Mouse (Mus musculus): ENCODE measurements at regions not wholly inside any gene's neighbourhood (a gene's known extent, or its start where the extent isn't known, plus 50 kb on each side); places are given as distances from the start of the nearest gene placed in this dataset.

GRCm38 (mm10) chr14:102663240-102663639 is 319.2 kb downstream of the Kctd12 start:
- DNase-seq (ENCODE audit: low read depth, low spot score): no peak

DNA sequence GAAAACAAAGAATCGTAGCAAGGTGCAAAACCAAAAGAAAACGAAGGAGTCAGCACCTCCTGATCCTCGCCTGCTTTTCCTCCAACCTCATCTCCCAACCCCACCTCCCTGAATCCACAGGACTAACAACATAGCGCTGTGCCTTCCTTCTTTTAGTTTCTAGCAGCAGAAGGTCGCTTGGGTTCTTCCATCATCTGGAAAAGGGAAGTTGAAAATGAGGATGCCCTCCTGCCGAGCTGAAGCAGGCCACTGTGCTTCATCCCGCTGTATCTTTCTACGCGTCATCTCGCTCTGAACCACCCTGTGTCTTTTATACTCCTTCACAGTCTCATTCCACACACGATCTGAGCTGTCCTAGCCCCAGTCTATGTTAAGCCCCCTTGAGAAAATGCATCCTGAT is 322.1 kb downstream of the Kctd12 start:
- no peak for DNase-seq (ENCODE audit: low read depth, low spot score)

- DNase-seq (ENCODE audit: low read depth, low spot score): no peak
Observed at GRCm38 (mm10) chr14:102656235-102656634, 326.2 kb downstream of the Kctd12 start.

- no peak for DNase-seq (ENCODE audit: low read depth, low spot score)
Observed at GRCm38 (mm10) chr14:102629601-102630000, 352.8 kb downstream of the Kctd12 start.

DNA sequence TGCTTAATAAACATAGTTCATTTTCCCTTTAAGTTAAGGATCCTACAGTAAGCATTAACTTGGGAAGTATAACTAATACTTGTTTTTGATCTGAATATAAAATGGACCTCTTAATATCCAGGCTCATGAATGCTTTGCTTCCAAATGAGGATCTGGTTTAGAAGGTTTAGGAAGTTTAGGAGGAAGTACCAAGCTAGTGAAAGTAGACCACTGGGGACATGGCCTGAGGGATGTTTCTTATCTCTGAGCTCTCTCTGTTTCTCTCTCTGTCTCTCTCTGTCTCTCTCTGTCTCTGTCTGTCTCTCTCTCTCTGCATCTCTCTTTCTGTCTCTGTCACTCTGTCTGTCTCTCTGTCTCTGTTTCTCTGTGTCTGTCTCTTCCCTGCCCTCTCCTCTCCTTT is 360.9 kb downstream of the Kctd12 start:
- no peak for DNase-seq (ENCODE audit: low read depth, low spot score)

- no peak for DNase-seq (ENCODE audit: low read depth, low spot score)
Observed at GRCm38 (mm10) chr14:102619056-102619455, 363.4 kb downstream of the Kctd12 start.

GRCm38 (mm10) chr14:102615588-102616309 is 366.7 kb downstream of the Kctd12 start:
- no peak for DNase-seq (ENCODE audit: low read depth, low spot score)

DNA sequence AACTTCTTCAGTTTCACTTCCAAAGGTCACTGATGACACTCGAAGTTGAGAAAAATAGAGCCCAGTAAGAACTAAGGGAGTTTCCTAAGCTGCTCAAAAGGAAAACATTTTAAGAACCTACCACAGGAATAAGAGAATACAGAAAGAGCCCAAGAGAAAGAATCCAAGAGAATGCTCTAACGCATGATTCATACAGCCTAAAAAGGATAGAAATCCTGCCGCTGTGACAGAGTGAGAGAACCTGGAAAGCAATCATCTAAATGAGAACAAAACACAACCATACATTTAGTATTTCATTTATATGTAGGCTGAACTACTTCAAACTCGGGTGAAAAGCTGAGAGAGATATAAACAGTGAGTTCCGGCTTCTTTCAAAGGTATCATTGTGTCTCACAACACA is 376.4 kb downstream of the Kctd12 start:
- no peak for DNase-seq (ENCODE audit: low read depth, low spot score)

DNA sequence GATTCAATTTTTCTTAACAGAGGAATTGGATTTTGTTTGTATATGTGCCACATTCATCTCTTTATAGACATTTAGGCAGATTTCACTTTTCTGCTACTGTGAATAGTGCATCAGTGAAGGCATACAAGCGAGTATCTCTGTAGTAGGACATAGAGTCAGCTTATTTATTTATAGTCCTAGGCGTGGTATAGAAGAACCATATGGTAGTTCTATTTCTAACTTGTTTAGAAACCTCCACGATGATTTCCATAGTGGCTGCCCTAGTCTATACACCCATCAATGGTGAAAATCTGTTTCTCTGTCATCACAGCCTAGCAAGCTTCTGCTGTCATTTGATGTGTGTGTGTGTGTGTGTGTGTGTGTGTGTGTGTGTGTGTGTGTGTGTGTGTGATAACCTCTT is 387.6 kb downstream of the Kctd12 start:
- DNase-seq (ENCODE audit: low read depth, low spot score): no peak

- DNase-seq (ENCODE audit: low read depth, low spot score): no peak
Observed at GRCm38 (mm10) chr14:102553781-102554180, 428.7 kb downstream of the Kctd12 start.

DNA sequence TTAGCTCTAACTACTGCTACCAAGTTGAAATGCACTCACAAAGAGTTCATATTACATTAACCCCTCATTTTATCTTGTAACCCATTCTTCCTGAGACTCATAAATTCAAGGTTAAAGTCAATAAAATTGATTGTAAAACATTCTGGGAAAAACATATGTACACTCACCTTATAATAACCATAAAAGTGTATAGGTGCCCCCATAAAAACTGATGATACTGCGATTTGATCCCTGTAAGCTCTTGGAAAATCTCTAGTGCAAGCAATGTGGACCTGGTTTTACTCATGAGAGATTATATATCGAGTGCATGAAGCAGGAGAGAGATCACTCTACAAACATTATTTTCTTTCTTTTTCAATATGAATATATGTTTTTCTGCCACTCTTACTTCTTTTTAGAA is 429.8 kb downstream of the Kctd12 start:
- DNase-seq (ENCODE audit: low read depth, low spot score): no peak

DNA sequence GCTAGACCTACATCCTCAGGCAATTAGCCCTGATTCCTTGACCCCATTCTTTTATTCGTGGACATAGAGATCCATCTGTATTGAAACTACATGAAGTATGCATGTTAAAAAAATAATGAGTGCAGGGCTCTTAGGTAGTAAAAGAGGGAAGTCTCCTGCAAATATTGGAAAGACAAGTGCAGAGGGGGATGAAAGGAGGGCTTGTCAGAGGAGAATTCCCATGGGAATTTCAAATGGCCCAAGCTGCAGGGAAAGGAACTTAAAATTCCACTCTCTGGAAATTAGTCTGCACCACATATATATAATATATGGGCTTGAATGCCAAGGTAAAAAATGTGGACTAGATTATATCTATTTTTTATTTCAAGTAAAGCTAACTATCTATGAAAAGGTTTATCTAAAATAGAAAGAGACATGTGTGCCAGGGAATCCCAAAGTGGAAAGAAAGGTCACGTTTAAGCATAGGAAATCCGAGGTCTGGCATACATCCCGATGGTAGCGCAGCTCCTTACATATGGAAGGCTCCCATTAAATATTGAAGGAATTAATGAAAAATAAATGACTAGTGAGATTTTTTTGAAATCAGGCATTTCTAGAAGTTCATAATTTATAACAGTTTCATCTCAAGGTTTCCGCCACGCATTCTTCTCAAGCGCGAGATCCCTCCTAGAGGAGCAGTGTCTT is 457.4 kb downstream of the Kctd12 start:
- DNase-seq (ENCODE audit: low read depth, low spot score): no peak

DNA sequence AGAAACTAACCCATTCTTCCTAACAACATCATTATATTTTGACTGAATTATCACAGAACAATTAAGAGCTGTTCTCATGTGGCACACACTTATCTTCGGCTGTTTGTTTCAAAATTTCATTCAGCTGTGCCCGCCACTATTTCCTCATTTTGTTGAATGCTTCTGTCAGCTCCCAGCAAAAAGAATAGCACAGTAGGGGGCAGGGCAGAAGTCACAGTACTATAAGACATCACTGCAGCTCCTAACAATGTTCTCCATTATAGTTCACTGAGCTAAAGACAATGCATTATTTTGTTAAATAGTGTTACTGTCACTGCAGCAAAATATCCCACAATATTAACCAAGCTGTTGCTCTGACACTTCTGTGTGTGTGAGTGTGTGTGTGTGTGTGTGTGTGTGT is 465.7 kb downstream of the Kctd12 start:
- DNase-seq (ENCODE audit: low read depth, low spot score): no peak

DNA sequence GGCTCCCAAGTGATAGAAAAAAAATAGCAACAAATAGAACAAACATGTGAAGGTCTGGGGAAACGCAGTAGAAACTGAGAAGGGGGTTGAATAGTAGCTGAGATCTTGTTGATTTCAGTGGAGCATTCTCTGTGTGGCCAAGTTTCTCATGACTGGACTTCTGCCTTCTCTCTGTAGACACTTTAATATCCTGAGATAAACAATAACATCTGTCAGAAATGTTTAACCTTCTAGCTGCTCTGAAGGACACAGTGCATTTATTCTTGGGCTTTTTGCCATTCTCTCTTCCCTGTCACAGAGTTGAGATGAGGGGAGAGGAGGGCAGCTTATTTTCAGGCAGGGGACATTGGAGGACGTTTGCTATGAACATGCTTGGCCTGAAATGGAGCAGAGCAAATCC is 467.9 kb downstream of the Kctd12 start:
- DNase-seq (ENCODE audit: low read depth, low spot score): no peak

DNA sequence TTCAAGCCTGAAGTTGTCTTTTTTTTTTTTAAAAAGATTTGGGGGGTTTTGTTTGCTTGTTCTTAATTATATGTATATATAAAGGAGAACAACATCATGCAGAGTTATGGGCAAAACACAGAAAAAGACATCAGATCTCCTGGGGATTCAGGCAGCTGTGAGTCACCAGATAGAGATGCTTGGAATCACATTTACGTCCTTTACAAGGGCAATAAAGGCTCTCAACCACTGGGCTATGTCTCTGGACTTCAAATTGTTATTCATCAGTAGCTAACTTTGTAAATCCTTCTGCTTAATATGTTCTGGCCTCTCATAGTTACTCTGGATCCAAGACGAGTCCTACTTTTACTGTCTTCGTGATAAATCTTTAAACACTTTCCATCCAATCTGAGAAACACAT is 469.8 kb downstream of the Kctd12 start:
- no peak for DNase-seq (ENCODE audit: low read depth, low spot score)

DNA sequence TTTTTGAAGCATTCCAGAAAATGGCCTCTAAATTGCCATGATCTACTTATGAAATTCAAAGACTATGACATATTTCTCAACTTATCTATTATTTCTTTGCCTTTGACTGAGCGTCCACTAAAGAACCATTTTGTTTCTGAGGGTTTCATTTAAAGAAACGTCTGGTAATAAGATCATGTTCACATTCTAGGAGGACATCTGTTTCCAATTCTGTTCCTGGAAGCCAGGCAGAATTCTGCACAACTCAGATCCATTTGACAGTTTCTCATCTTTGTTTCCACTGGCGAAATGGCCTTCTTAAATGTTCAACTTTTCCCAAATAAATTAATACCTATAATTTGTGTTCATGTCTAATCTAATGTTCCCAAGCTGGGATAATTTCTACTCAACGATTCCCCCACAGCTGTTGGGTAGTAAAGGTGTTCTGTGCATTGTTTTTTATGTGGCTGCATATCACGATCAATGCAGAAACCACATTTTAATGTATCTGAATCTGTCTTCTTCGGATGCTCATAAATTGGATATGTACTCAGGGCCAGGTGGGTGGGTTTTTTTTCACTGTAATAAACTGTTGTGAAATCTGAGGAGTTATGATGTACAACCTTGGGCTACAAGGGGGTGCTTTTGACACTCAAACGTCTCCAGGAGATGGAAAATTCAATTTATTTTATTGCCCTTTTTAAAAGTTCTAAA is 470.6 kb downstream of the Kctd12 start:
- no peak for DNase-seq (ENCODE audit: low read depth, low spot score)

- DNase-seq (ENCODE audit: low read depth, low spot score): peak; percentile 5
Observed at GRCm38 (mm10) chr14:102510387-102510786, 472.1 kb downstream of the Kctd12 start.

DNA sequence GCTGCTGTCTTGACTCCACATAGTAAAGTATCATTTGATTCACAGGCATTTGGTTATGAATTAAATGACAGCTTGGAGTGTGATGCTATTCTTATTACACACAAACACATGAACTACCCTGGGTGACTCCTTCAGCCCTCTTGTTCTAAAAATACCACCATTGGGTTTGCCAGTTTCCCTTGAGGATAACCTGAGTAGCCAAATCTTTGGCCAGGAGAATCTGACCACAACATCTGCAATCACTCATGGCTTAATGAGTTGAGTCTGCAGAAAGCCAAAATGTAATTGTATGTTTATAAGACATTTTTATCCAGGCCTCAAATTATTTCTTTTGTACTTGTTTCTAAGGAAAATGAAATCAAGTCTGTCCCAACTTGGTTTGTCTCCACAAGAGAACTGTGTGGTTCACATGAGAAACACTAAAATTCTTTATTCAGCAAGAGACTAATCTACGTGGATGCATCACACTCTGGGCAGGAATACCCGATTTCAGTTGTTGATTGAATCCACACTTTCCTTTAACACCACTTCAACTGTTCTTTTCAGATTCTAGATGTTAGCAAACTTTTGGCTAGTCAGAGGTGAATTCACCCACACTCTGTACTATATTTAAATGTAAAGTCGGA is 476.6 kb downstream of the Kctd12 start:
- no peak for DNase-seq (ENCODE audit: low read depth, low spot score)

GRCm38 (mm10) chr14:102497179-102497578 is 485.3 kb downstream of the Kctd12 start:
- DNase-seq (ENCODE audit: low read depth, low spot score): no peak

GRCm38 (mm10) chr14:102492376-102492775 is 490.1 kb downstream of the Kctd12 start:
- DNase-seq (ENCODE audit: low read depth, low spot score): no peak

- no peak for DNase-seq (ENCODE audit: low read depth, low spot score)
Observed at GRCm38 (mm10) chr14:102491205-102491604, 491.2 kb downstream of the Kctd12 start.

DNA sequence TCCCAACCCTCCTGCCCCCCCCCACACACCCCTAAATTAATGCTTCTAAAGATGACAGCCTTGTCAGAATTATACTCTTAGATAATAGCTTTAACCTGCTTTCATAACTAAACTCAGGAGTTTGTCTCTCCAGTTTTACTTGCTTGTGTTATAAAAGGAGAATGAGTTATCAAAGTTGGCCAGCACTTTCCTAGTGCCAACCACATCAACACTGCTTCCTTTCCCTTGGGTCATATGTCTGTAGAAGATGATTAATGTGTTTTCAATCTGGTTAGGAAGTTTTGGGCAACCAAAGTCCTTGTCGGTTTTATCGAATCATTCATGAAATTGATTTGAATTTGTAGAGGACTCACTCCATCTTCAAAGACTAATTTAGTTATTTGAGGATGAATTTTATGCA is 505.3 kb downstream of the Kctd12 start:
- DNase-seq (ENCODE audit: low read depth, low spot score): no peak

Measured in retina, postnatal 7 days (tissue).